Mouse (Mus musculus) cerebellum, adult 11-12 months (tissue): Measurements from ENCODE around the gene Cfl2.
"Not testable (repeated sequence)": the region's sequence is repeated elsewhere in the genome, so short reads cannot be mapped to it uniquely, and the experiment has no call there.

ENCODE experiments used
- DNase-seq: peaks from one replicate; pipeline ENCODE4 v3.0.0; 2022

The Cfl2 gene

GRCm38 (mm10) chr12:54862606-54863535 is at the start of gene Cfl2:
Cfl2 (minus strand) TSS chr12:54862877.
- DNase-seq, result peak; percentile 89

GRCm38 (mm10) chr12:54910387-54910786 is 47.7 kb upstream of the Cfl2 start:
- no peak for DNase-seq

GRCm38 (mm10) chr12:54892559-54892958 is 29.9 kb upstream of the Cfl2 start:
- not testable (repeated sequence) for DNase-seq

DNA sequence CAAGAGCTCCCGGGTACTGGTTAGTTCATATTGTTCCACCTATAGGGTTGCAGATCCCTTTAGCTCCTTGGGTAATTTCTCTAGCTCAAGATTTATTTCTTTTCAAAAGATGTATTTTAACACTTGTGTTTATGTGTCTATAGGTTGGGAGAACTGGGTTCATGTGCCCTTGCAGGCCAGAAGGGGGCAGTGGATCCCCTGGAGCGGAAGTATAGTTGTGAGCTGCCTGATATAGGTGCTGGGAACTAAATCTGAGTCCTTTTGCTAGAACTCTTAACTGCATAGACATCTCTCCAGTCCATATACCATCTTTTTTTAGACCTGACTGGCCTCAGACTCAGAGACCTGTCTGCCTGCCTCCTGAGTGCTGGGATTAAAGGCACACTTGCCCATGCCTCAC is 27.7 kb upstream of the Cfl2 start:
- DNase-seq, result no peak

DNA sequence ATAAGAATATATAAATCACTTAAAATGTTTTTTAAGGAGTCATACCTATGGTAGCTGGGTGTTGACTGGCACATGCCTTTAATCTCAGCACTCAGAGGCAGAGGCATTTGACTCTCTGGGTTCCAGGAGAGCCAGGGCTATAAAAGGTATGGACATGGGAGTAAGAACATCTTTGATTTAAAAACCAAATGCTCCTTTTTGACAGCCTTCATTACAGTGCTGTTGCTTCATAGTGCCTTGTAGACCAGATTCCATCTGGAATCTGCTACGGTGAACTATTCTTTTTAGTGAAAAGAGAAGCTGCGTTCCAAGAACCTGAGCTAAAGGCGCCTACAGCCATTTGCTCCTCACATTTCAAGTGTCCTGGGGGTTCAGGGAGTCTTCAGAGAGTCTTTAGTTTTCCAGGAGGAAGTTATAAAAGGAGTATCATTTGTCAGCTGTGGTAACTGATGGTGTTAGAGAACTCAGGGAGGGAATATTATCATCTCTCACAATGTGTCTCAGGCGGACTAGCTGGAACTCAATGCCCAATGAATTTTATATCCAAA is 25.0 kb upstream of the Cfl2 start:
- no peak for DNase-seq

- peak; percentile 44 for DNase-seq
Measured at GRCm38 (mm10) chr12:54879630-54880029, 17.0 kb upstream of the Cfl2 start.

DNA sequence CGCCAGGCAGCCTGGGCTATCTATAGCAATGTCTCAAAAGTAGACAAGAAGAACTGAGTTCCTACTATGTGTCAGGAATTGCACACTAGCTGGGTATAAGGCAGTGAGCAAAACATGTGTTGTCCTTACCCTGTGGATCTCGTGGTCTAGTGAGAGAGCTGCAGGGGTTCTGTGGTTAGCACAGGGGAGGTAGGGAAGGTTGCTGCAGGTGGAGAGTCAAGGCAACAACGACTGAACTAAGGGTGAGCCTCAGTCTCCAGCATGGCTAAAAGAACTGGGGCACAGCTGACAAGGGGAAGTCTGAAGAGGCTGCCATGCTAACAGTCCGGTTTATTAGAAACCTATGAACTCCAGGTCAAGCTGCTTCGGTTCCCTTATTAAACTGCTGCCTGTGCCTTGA is 16.5 kb upstream of the Cfl2 start:
- no peak for DNase-seq

GRCm38 (mm10) chr12:54877875-54878274 is 15.2 kb upstream of the Cfl2 start:
- no peak for DNase-seq

GRCm38 (mm10) chr12:54876879-54877278 is 14.2 kb upstream of the Cfl2 start:
- DNase-seq, result no peak

DNA sequence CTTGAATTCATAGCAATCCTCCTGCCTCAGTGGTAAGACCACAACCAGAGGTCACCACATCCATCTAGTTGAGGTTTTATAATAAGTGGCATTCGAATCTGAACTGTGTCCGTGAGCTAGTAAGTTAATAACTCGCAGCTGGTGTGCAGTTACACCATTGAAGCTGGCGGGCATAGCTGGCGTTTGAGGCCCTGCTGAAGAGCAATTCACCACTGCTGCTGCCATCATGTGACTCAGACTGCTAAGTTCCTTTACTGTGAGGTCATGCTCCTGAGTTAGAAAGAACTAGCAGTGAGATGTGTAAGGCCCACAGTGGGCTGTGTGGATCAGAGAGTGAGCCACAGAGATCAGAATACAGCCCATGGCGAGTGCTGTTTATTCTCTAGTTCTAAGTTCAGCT is 12.0 kb upstream of the Cfl2 start:
- no peak for DNase-seq

DNA sequence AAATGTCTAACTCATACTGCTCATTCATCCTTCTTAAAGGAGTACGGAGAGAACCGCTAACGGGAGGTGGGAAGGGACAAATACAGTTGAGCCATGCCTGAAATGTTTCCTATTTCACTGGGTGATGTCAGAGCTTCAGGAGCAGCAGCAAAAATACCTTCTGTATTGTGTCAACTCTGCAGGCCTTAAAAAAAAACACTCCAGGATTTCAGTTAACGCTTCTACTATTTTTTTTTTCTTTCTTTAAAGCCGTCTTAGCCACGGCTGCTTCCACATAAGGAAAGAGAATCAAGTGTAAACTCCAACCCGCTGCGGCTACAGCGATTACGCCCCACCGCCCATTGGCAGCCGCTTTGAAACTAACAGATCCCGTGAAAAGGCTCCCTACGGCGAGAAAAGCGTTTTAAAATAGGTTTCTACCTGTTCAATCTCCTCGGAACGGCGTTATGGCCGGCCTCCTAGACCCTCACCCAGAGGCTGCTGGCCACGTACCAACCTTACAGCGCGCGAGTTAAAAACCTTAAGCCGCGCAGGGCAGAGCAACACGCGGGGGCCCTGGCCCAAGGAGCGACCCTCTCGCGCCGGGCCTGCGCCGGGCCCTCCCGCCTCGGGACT is 579 bp downstream of the Cfl2 start:
- DNase-seq, result no peak

- peak; percentile 52 for DNase-seq
Measured at GRCm38 (mm10) chr12:54859531-54859930, 3.1 kb downstream of the Cfl2 start.

- DNase-seq, result no peak
Measured at GRCm38 (mm10) chr12:54850551-54850950, 12.1 kb downstream of the Cfl2 start.

- DNase-seq, result no peak
Measured at GRCm38 (mm10) chr12:54844415-54844814, 18.3 kb downstream of the Cfl2 start.

- DNase-seq, result no peak
Measured at GRCm38 (mm10) chr12:54841576-54841975, 21.1 kb downstream of the Cfl2 start.

- no peak for DNase-seq
Measured at GRCm38 (mm10) chr12:54839815-54840214, 22.9 kb downstream of the Cfl2 start.

DNA sequence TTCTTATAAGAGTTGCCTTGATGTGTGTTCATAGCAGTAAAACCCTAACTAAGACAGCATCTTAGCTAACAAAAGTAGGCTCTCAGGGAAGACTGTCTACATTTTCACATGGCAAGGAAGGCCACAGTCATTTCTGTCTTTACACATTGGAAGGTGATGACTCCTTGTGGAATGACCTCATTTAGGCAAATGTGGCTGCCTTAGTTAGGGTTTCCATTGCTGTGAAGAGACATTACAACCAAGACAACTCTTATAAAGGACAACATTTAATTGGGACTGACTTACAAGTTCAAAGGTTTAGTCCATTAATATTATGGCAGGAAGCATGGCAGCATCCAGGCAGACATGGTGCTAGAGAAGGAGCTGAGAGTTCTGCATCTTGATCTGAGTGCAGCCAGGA is 23.7 kb downstream of the Cfl2 start:
- no peak for DNase-seq

- no peak for DNase-seq
Measured at GRCm38 (mm10) chr12:54835608-54836570, 26.8 kb downstream of the Cfl2 start.

- DNase-seq, result peak; percentile 19
Measured at GRCm38 (mm10) chr12:54834925-54835447, 27.7 kb downstream of the Cfl2 start.

GRCm38 (mm10) chr12:54833856-54834399 is 28.7 kb downstream of the Cfl2 start:
- no peak for DNase-seq

DNA sequence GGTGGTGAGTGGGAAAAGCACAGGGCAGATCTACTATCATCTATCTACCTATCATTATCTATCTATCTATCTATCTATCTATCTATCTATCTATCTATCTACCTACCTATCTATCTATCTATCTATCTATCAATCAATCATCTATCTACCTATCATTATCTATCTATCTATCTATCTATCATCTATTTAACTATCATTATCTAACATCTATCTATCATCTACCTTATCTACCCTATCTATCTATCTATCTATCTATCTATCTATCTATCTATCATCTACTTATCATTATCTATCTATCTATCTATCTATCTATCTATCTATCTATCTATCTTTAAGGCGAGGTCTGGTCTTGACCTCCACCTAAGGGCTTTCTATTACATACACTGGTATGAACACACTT is 30.8 kb downstream of the Cfl2 start:
- DNase-seq, result not testable (repeated sequence)

DNA sequence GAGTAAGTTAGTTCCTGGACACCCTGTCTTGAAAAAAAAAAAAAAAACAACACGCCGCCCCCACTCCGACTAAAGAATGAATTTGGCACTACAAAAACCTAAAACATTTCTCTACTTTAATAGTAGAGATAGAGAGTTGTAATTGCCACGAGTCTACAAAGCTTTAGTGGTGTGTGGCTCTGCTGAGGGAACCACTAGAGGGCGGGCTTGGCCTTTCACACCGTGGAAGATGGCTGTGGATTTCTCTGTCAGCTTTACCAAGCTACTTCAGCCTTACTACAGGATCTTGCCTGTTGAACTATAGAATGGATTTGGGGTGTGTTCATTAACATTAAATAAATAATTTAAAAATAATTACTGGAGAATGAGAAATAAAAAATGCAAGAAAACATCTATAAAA is 32.1 kb downstream of the Cfl2 start:
- DNase-seq, result peak; percentile 60
